Mouse (Mus musculus) lung, adult 2 months (tissue): ENCODE data around the gene Crybb3.

Source experiments
- CTCF ChIP-seq: fragments of 200-500 bp; IDR thresholded peaks from 2 replicates; pipeline ENCODE4 v1.5.1; 2011; ENCODE audit warnings: mild to moderate bottlenecking, low read length, control low read depth; ENCODE audit not compliant: insufficient read depth
- POLR2A ChIP-seq: fragments of 200-500 bp; IDR thresholded peaks from 2 replicates; pipeline ENCODE4 v1.6.1; 2011; ENCODE audit warnings: low read depth, mild to moderate bottlenecking, control low read depth, low read length, borderline replicate concordance; ENCODE audit errors: extremely low read depth

- TF ChIP-seq CTCF (no peak), POLR2A (no peak)
Observed at GRCm38 (mm10) chr5:113070017-113070416, 11.4 kb downstream of the Crybb3 start, which contains the start of gene Crybb2.
